Comparison of ENCODE assay signal across 8 mouse cellular contexts in genomic region chr9:72638951-72639842, GRCm38 (mm10). TPM values are rescaled to one million over a fixed set of nuclear protein-coding genes. Genes with fewer than 3 reads are reported as not detected.
DNase-seq lines count a peak whose midpoint lies in the region; ATAC-seq and TF ChIP-seq lines count a peak whose summit lies in the region.

No protein-coding gene starts in this region.

- DNase-seq in heart, postnatal 4 days = no peak
- DNase-seq in adipocyte (ENCODE audit: low spot score) = peak; percentile 74
- no peak for DNase-seq in left cerebral cortex, adult 11 months (ENCODE audit: low spot score)
- DNase-seq in frontal cortex, postnatal 36 days (ENCODE audit: low spot score in 2 of 2) = no peak

- no peaks in the 10 kb centered on the region for H3K27me3 ChIP-seq in heart, embryonic 12.5 days (replicated peaks)
- no peaks in the 10 kb centered on the region for H3K27me3 ChIP-seq in heart, embryonic 14.5 days (ENCODE audit: control insufficient read depth, insufficient read depth, low read length)
- H3K27me3 ChIP-seq in liver, embryonic 16.5 days (ENCODE audit: control insufficient read depth, insufficient read depth, low read depth, low read length) = no peaks in the 10 kb centered on the region
- no peaks in the 10 kb centered on the region for H3K27me3 ChIP-seq in small intestine, adult 2 months (ENCODE audit: control insufficient read depth, insufficient read depth, low read length)

- WGBS in heart, embryonic 12.5 days = 47% methylated on average over 9 of the region's 9 CpGs
- WGBS in heart, embryonic 14.5 days = 42% methylated on average over 9 of the region's 9 CpGs
- WGBS in liver, embryonic 16.5 days (ENCODE audit: insufficient replicate concordance) = 57% methylated on average over 9 of the region's 9 CpGs
- WGBS in small intestine, adult 2 months = 62% methylated on average over 9 of the region's 9 CpGs

- TF ChIP-seq CTCF in small intestine, adult 2 months (IDR thresholded peaks at IDR 0.05; ENCODE audit: extremely low read depth, insufficient read length, insufficient replicate concordance, low read depth, low read length) = no peak

- H3K36me3 ChIP-seq in heart, embryonic 12.5 days = no peaks in the 10 kb centered on the region
- no peaks in the 10 kb centered on the region for H3K36me3 ChIP-seq in heart, embryonic 14.5 days (ENCODE audit: control insufficient read depth, insufficient read depth, low read length)
- no peaks in the 10 kb centered on the region for H3K36me3 ChIP-seq in liver, embryonic 16.5 days (ENCODE audit: control insufficient read depth, insufficient read depth)
- H3K36me3 ChIP-seq in small intestine, adult 2 months (ENCODE audit: control insufficient read depth, insufficient read depth, low read length) = no peaks in the 10 kb centered on the region

- H3K9ac ChIP-seq in heart, embryonic 12.5 days = peak overlapping the region; percentile 66
- H3K9ac ChIP-seq in heart, embryonic 14.5 days (ENCODE audit: low read length) = peak overlapping the region; percentile 74
- H3K9ac ChIP-seq in liver, embryonic 16.5 days (ENCODE audit: low read depth, low read length) = peak overlapping the region; percentile 66

- H3K4me3 ChIP-seq in heart, embryonic 12.5 days = peak overlapping the region; percentile 42
- peak overlapping the region; percentile 35 to 48 for H3K4me3 ChIP-seq in heart, embryonic 14.5 days (ENCODE audit: control insufficient read depth in 1 of 2, insufficient read depth in 1 of 2, low read depth in 1 of 2, low read length in 2 of 2)
- peak overlapping the region; percentile 62 for H3K4me3 ChIP-seq in liver, embryonic 16.5 days (ENCODE audit: low read depth, low read length)
- H3K4me3 ChIP-seq in small intestine, adult 2 months (ENCODE audit: low read depth, low read length) = peak overlapping the region; percentile 60

- no peaks in the 10 kb centered on the region for H3K9me3 ChIP-seq in heart, embryonic 12.5 days (replicated peaks)
- no peaks in the 10 kb centered on the region for H3K9me3 ChIP-seq in heart, embryonic 14.5 days (ENCODE audit: control insufficient read depth, low read length)
- no peaks in the 10 kb centered on the region for H3K9me3 ChIP-seq in liver, embryonic 16.5 days (replicated peaks; ENCODE audit: control insufficient read depth, low read length)

- peak; percentile 78 for ATAC-seq in heart, embryonic 12.5 days (ENCODE audit: insufficient number of reproducible peaks, low FRiP score)
- ATAC-seq in heart, embryonic 14.5 days (ENCODE audit: insufficient number of reproducible peaks, insufficient read depth, low FRiP score, low read depth) = peak; percentile 54
- peak; percentile 71 for ATAC-seq in liver, embryonic 16.5 days (ENCODE audit: low read depth)

- H3K4me1 ChIP-seq in heart, embryonic 12.5 days (replicated peaks) = peaks cover 30% of the 10 kb centered on the region
- peaks cover 20 to 26% of the 10 kb centered on the region in 2 experiments for H3K4me1 ChIP-seq in heart, embryonic 14.5 days (ENCODE audit: control insufficient read depth in 2 of 2, insufficient read depth in 2 of 2, low read length in 2 of 2)
- peaks cover 26% of the 10 kb centered on the region for H3K4me1 ChIP-seq in liver, embryonic 16.5 days (ENCODE audit: control insufficient read depth, low read depth, low read length)
- H3K4me1 ChIP-seq in small intestine, adult 2 months (ENCODE audit: control insufficient read depth, insufficient read depth, insufficient read length, low read length) = peaks cover 5% of the 10 kb centered on the region; the same call in 1 of the 2 replicates

- TF ChIP-seq POLR2A in small intestine, adult 2 months (IDR thresholded peaks at IDR 0.05; ENCODE audit: low read depth, low read length) = no peak

- peak overlapping the region; percentile 99 for H3K27ac ChIP-seq in heart, embryonic 12.5 days (ENCODE audit: poor library complexity, severe bottlenecking)
- peak overlapping the region; percentile 97 to 99 for H3K27ac ChIP-seq in heart, embryonic 14.5 days (replicated peaks in 1 of 2; ENCODE audit: control insufficient read depth in 1 of 2, insufficient read depth in 1 of 2, low read depth in 2 of 2, low read length in 2 of 2)
- H3K27ac ChIP-seq in liver, embryonic 16.5 days (ENCODE audit: low read length) = peak overlapping the region; percentile 91
- peak overlapping the region; percentile 58 for H3K27ac ChIP-seq in small intestine, adult 2 months (ENCODE audit: insufficient read depth, low read depth, low read length)

- H3K4me2 ChIP-seq in heart, embryonic 12.5 days = peak overlapping the region; percentile 69
- peak overlapping the region; percentile 75 for H3K4me2 ChIP-seq in heart, embryonic 14.5 days (ENCODE audit: low read length)
- H3K4me2 ChIP-seq in liver, embryonic 16.5 days (ENCODE audit: low read depth, low read length) = peak overlapping the region; percentile 91

RNA-seq across cellular contexts. Expression of gene Nedd4, which starts 22.9 kb away (rescaled TPM):
- polyA plus RNA-seq in heart, embryonic 12.5 days (2016; fragmentation: Nextera tagmentation; extraction: Ambion mirVana) = 624 and 643 TPM in 2 replicates
- 100 to 1,000 TPM; 610 to 637 TPM for total RNA-seq in heart, postnatal 4 days (2021)
- 612 and 625 TPM in 2 replicates for polyA plus RNA-seq in heart, embryonic 14.5 days (2014; fragmentation: Nextera tagmentation; extraction: Ambion mirVana)
- polyA plus RNA-seq in liver, embryonic 16.5 days (2015; fragmentation: Nextera tagmentation; extraction: Ambion mirVana) = 94.7 and 98.2 TPM in 2 replicates
- polyA plus RNA-seq in small intestine, adult 2 months (2012; rRNA removed) = 12.3 and 18.7 TPM in 2 replicates
